Mouse (Mus musculus): Measurements from ENCODE around the gene Ptcd2.

- no peak for TF ChIP-seq CTCF (IDR thresholded peaks at IDR 0.05; ENCODE audit: borderline replicate concordance, insufficient read depth, low read length)
- TF ChIP-seq POLR2A (IDR thresholded peaks at IDR 0.05; ENCODE audit: low read depth, low read length): no peak
These were observed 44.6 kb downstream of the Ptcd2 start for GRCm38 (mm10) chr13:99299921-99300320.

All from embryonic fibroblast, embryonic 13.5 days (primary cell).